Mouse (Mus musculus) gastrocnemius, postnatal 10 days (tissue): ENCODE results near the gene Lbp. TPM values are rescaled to one million over a fixed set of nuclear protein-coding genes. Genes with fewer than 3 reads are reported as not detected.

ENCODE experiments used
- DNase-seq: peaks from one replicate; pipeline ENCODE4 v3.0.0; 2021; ENCODE audit warnings: mixed read lengths
- long read RNA-seq, 2 experiments: library from polyadenylated mRNA; stranded (forward); transcript quantifications; one replicate each; pipeline ENCODE4 v2.0.0; 2021
- total RNA-seq, 2 experiments: library from RNA; stranded (reverse); gene quantifications; 2 replicates each; pipeline ENCODE4 v1.2.3; 2021

Gene Lbp
- total RNA-seq = 10 to 100 TPM; 10.8 to 11.1 TPM
- long read RNA-seq, experiment 1, transcript Lbp-201 (15 exons, 2,525 nt) = major isoform, 7 of 8 reads
- long read RNA-seq, experiment 1, partial matches to known transcripts = 0 of 8 reads
- long read RNA-seq, experiment 1, other reads (novel, unspliced or antisense) = 1 of 8 reads
- long read RNA-seq, experiment 2, transcript Lbp-201 (15 exons, 2,525 nt) = major isoform, 8 of 8 reads
- long read RNA-seq, experiment 2, partial matches to known transcripts = 0 of 8 reads
- long read RNA-seq, experiment 2, other reads (novel, unspliced or antisense) = 0 of 8 reads

DNA sequence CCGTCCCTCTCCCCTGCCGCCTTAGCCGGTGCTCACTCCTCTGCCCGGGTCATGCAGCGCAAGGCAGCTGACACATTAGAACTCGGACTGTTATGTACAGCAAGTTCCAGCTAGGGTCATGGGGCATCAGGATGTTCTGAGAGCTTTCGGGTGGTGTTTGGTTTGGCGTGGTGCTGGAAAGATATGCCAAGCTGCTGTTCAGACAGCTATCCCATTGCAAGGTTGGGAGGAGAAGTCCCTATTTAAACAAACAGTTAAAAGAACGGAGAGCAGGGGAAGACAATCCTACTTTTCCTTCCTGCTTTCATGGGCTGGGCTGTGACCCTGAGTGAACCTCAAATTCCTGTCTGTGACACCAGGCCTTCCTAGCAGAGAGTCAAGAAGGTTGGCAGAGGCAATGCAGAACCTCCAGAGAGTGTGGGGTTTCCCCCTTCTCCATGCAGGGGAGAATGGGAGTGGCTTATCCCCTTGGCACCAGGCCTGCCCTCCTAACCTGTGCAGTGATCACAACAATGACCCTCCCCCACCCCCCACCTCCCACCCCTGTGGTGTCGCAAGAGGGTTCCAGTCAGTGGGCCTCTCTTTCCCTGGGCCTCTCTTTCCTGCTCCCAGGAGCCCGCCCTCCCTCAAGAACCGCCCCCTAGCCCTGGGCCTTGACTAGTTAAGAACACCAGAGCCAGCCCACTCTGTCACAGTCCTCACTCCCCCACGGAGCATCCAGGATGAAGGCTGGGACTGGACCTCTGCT, at the start of gene Lbp:
Lbp (plus strand) TSS at position 546 of the 748 bp plus-strand sequence.
- peak; percentile 24 for DNase-seq

GRCm38 (mm10) chr2:158256894-158257293, 49.4 kb upstream of the Lbp start:
- no peak for DNase-seq

- DNase-seq = no peak
Observed at GRCm38 (mm10) chr2:158258005-158258418, 48.3 kb upstream of the Lbp start, which contains the start of gene Bpi. Gene Bpi, plus strand, starts transcription at chr2:158258094.

DNA sequence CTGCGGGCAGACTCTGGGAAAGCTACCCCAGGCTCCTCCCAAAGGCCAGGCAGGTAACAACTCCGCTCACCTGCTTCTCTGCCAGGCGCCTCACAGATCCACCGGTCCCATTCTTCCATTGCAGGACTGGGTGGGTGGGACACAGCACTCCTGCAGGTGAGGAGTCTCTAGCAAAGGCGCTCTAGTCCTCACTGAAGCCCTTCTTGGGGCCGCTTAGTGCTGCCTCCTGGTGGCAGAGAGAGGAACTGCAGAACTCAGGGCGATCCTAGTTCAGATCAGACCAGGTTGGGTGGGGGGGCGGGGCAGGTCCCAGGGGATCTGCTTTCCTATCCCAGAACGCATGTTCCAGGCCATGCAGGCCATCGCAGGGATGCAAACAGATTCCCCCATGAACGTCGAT, 47.5 kb upstream of the Lbp start:
- peak; percentile 73 for DNase-seq

GRCm38 (mm10) chr2:158259498-158259897, 46.8 kb upstream of the Lbp start:
- no peak for DNase-seq

GRCm38 (mm10) chr2:158264877-158265276, 41.4 kb upstream of the Lbp start:
- no peak for DNase-seq

- no peak for DNase-seq
Observed at GRCm38 (mm10) chr2:158270017-158270416, 36.3 kb upstream of the Lbp start.

- DNase-seq = no peak
Observed at GRCm38 (mm10) chr2:158273646-158274045, 32.6 kb upstream of the Lbp start.

DNA sequence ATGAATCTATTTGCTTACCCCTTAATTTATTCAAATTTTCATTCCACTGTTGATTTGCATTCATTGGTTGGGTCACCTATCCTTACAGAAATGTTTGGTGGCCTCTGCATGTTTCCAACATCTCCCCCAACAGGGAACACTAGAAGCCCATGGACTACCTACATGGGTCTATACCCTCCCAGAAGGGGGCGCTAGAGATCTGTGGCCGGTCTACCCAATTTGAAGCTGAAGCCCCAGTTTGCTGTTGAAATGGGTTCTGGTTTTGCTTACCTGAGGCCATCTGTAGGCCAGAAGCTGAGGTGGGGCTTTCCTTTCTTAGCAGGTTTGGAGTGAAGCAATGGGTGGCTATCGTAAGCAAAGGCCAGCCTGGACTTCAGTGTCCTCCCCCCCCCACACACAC, 30.9 kb upstream of the Lbp start:
- no peak for DNase-seq

DNA sequence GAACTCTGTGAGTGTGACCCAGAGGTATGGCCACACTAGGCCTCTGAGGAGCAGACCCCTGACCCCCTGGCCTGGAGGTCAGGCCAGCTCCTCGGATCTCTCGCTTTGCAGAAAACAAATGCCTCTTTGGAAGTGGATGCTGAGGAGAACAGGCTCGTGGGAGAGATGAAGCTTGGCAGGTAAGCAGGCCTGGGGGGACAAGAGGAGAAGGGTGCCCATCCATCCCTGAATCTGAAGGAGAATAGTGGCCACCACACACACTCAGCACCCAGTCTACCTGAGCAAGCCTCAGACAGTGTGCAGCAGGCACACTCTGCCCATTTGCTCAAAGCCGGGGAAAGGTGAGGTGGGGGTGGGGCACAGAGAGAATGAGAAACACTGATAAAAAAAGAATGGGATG, 30.5 kb upstream of the Lbp start:
- no peak for DNase-seq

- DNase-seq = no peak
Observed at GRCm38 (mm10) chr2:158276451-158276850, 29.8 kb upstream of the Lbp start.

GRCm38 (mm10) chr2:158276878-158277277, 29.4 kb upstream of the Lbp start:
- DNase-seq = no peak

DNA sequence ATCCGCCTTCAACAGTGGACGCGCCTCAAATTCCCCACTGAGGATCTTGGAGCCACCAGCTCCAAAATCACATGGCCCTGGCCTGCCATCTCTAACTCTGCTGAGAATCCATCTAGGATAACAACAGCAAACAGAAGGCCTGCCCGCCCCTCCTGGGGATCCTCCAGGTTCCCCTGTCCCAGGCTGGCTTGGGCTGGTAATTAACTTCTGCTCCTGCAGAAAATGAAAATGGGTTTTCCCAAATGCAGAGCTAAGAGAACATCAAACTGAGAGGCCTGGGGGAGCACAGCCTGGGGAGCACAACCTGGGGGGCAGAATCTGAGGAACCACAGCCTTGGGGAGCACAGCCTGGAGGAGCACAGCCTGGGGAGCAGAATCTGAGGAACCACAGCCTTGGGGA, 26.6 kb upstream of the Lbp start:
- DNase-seq = no peak

GRCm38 (mm10) chr2:158281497-158282205, 24.6 kb upstream of the Lbp start:
- no peak for DNase-seq

DNA sequence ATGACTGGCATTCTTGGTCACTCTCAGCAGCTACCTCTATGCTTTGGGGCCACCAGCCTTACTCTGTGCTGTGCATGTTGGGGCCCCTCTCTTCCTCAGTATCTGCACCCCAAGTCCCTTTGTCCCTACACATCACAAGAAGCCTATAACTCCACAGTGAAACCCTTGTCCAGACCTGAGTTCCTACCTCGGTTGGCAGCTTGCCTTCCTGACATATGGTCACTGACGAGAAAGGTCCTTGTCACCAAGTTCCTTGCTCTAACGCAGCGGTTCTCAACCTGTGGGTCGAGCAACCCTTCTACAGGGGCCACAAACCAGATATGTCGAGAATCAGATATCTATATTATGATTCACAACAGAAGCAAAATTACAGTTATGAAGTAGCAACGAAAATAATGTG, 23.2 kb upstream of the Lbp start:
- no peak for DNase-seq

GRCm38 (mm10) chr2:158283771-158284170, 22.5 kb upstream of the Lbp start:
- DNase-seq = no peak

- DNase-seq = peak; percentile 60
Observed at GRCm38 (mm10) chr2:158284571-158284970, 21.7 kb upstream of the Lbp start.

DNA sequence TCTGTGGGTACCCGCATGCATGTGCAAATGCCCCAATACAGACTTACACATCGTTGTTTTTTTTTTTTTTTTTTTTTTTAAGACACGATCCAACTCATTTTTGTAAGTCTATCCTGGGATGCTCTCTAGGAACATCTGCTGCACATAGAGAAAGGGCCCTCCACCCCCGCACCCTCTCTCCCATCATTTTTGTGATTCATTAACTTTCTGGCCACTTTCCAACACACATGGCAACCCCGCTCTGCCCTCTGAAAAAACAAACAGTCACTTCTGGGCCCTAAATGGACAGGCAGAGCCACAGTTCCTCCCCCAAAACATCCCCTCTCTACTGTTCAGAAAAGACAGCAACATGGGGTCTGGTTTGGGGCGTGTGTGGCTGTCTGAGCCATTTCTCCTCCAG, 20.6 kb upstream of the Lbp start:
- no peak for DNase-seq

GRCm38 (mm10) chr2:158295700-158296099, 10.6 kb upstream of the Lbp start:
- no peak for DNase-seq

- DNase-seq = no peak
Observed at GRCm38 (mm10) chr2:158299203-158299602, 7.1 kb upstream of the Lbp start.

GRCm38 (mm10) chr2:158299731-158300130, 6.6 kb upstream of the Lbp start:
- no peak for DNase-seq

DNA sequence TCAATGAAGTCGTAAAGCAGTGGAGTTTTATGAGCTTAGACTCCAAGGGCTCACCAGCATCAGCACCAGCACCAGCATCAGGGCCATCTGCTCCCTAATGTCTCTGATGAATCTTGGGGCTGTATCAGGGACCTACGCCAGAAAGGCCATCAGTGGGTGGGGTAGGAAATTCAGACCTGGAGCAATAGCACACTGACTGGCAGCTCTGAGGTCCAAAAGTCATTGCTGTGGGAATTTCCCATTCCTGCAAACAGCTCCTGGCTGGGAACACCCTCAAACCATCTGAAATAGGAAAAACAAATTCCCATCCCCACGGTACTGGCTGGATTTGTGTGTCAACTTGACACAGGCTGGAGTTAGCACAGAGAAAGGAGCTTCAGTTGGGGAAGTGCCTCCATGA, 3.5 kb upstream of the Lbp start:
- DNase-seq = no peak

GRCm38 (mm10) chr2:158306696-158307049, 380 bp downstream of the Lbp start:
- no peak for DNase-seq
